Mouse (Mus musculus): ENCODE data around the gene Mylk. TPM values are rescaled to one million over a fixed set of nuclear protein-coding genes. Genes with fewer than 3 reads are reported as not detected.

The Mylk gene
- polyA plus RNA-seq, 1 experiment = 2,043 TPM

- no peak for DNase-seq (ENCODE audit: low spot score)
Observed at GRCm38 (mm10) chr16:34941915-34942314, 196.9 kb downstream of the Mylk start.

- peak; percentile 14 for DNase-seq (ENCODE audit: low spot score)
Observed at GRCm38 (mm10) chr16:34946301-34946700, 201.3 kb downstream of the Mylk start.

DNA sequence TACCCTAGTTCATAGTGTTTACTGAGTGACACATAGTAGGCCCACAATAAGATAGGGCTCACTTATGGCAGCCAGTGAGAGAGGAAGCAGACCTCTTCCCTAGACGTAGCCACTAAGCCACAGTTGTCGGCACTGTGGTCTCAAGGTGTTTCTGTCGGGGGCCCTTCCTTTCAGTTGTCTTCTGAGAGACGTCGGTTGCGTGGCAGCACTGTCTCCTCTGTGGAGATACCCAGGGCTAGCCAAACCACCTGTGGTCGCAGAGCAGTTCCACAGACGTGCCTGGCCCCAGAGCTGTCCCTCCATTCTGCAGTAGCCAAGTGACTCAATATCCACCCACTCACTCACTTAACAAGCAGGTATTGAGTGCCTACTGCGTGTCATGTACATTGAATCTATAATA, 205.9 kb downstream of the Mylk start:
- no peak for DNase-seq (ENCODE audit: low spot score)

- DNase-seq (ENCODE audit: low spot score) = no peak
Observed at GRCm38 (mm10) chr16:34952254-34952653, 207.2 kb downstream of the Mylk start.

DNA sequence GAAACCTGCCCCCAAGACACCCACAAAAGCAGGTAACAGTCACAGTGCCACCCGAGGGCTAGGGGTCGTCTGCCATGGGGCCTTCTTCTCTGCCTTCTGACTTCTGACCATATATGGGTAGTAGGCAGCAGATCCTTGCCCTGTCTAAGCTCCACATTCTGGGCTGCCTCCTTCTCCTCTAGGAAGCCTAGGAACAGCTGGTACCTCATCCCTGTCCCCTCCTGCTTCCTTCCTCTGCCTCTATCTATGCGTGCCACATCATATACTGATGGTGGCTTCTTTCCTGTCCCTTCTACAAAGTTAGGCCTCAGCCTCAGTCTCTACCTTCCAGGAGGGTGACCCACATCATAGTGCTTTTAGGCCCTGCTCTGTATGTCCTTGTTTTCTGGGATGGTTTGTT, 207.8 kb downstream of the Mylk start:
- DNase-seq (ENCODE audit: low spot score) = no peak

DNA sequence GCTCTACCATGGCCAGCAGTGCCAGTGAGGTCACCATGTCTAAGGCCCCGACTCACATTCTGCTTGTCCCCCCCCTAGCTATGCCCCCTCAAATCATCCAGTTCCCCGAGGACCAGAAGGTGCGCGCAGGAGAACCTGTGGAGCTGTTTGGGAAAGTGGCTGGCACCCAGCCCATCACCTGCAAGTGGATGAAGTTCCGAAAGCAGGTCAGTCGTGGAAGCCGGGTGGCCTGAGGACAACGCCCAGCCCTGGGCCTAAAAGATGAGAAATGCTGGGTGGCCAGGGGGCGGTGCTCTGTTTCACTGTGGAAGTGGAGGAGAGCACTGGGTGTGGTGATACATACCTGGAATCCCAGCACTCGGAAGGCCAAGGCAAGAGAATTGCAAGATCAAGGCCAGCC, 208.5 kb downstream of the Mylk start:
- no peak for DNase-seq (ENCODE audit: low spot score)

GRCm38 (mm10) chr16:34957487-34958230, 212.6 kb downstream of the Mylk start:
- no peak for DNase-seq (ENCODE audit: low spot score)

GRCm38 (mm10) chr16:34958667-34959066, 213.7 kb downstream of the Mylk start:
- peak; percentile 61 for DNase-seq (ENCODE audit: low spot score)

GRCm38 (mm10) chr16:34959261-34959660, 214.3 kb downstream of the Mylk start:
- DNase-seq (ENCODE audit: low spot score) = no peak

- no peak for DNase-seq (ENCODE audit: low spot score)
Observed at GRCm38 (mm10) chr16:34960243-34960642, 215.2 kb downstream of the Mylk start.

DNA sequence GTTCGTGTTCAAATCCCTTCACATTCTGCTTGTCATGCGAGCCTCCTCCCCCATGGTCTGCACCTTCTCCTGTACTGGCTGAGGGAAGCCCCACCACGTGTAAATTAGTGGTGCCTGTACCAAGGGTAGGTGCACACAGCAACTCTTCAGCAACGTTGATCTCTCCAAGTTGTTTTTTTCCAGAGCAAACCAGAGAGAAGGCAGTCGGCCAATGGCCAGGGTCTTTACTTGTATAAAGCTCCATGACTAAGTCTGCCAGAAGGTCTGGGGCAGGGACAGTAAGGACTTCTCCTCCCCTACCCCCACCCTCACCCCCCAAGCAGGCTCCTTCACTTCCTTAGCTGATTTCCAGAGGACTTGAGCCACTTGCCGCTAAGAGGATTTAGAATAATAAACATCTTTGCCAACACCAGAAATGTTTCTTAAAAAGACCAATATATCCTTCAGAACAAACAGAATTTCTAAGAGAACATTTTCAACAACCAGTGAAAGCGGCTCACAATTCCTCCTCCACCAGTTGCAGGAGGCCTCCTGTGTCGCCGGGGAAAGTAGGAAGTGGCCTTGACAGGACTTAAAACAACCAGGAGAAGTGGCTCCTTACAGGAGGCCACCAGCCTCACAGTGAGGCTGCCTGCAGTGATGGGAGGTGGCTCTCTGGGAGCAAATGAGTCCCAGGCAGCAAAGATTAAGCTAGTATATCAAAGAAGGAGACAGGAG, 216.0 kb downstream of the Mylk start:
- no peak for DNase-seq (ENCODE audit: low spot score)

GRCm38 (mm10) chr16:34962322-34962721, 217.3 kb downstream of the Mylk start:
- DNase-seq (ENCODE audit: low spot score) = no peak

DNA sequence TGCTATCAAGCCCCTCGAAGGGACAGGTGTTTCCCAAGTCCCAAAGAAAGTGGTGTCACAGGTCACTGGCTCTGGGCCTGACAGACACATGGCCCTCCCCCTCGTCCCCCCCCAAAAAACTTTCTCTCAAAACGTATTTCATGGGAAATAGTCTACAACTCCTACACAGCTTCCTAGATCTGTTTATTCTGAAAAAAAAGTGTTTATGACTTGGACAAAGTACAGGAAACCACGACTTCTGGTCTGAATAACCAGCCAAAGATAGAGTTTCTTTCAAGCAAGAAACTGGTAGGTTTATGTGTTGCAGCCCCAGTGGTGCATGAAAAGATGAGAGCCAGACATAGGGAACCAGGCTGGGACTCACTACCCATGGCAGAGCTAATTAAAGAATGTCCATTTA, 218.0 kb downstream of the Mylk start:
- no peak for DNase-seq (ENCODE audit: low spot score)

GRCm38 (mm10) chr16:34966620-34967081, 221.6 kb downstream of the Mylk start:
- no peak for DNase-seq (ENCODE audit: low spot score)

DNA sequence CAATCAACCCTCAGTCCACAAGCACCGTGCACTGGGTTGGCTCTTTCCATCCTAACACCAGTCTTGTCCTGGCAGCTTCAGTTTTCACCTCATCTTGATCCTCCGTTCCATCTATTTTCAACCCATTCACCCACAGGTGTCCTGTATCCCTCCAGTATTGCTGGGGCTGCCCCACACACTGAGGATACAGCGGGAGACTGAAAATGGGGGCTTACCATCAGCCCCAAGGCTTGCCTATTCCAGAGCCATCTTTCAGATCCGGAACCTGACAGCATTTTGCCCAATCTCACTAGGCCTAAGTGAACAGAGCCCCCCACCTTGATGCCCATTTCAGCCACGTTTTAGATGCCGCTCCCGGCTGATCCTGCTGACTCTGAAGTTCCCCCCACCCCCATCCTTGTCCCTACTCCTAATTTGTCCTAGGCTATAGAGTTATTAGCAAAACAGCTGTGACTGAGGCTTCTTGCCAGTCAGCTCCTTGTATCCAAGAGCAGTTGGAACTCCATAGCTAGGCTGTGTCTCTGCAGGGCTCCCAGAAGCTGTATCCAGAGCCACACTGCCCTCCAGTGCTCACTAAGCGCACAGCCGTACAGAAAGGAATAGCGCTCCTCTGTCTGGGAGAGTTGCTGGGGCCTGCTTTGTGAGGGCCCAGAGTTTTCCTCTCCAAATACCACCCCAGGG, 222.2 kb downstream of the Mylk start:
- no peak for DNase-seq (ENCODE audit: low spot score)

DNA sequence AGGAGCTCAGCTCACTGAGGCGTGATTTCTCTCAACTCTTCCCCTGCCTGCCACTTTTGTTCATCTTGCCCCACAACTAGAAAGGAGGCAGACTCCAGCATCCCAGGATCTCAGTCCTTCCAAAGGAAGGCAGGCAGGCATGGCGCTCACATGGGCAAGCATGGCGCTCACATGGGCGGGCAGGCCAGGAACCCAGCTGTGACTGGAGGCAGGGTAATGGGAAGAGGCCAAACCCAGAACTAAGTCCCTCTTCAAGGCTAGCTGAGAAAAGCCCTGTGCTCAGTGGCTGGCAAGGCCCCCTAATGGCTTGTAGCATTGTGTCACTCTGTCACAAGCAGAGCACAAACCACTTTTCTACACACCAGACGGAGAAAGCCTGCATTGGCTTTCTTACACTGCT, 223.2 kb downstream of the Mylk start:
- DNase-seq (ENCODE audit: low spot score) = no peak

GRCm38 (mm10) chr16:34972471-34972870, 227.5 kb downstream of the Mylk start:
- no peak for DNase-seq (ENCODE audit: low spot score)

DNA sequence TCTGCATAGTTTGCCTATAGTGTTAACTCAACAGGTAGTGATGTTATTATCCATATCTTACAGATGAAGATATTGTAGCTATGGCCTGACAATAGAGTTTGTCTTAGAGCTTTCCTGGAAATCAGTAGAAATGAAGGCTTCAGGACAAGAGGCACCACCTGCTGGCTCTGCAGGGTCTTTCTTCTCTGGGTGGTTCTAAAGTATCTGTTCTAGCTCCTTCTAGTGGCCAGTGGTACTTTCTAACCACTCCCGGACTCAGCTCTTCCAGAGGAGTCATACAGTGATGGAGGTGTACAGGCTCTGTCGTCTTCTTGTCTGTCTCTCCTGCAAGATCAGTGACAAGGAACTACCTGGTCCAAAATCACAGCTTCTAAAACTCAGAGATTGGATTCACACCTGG, 230.5 kb downstream of the Mylk start:
- no peak for DNase-seq (ENCODE audit: low spot score)

DNA sequence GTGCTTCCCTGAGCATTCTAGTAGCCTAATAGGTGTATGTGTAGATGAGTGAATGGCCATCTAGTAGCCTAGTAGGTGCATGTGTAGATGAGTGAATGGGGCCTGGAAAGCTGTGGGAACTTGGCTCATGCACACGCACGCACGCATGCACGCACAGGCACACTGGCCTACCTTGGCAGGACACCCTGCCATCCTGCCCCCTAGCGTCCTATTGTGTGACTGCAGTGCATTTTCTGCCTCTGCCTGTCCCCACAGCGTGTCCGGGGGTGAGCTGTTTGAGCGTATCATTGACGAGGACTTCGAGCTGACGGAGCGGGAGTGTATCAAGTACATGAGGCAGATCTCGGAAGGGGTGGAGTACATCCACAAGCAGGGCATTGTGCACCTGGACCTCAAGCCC, 231.6 kb downstream of the Mylk start:
- DNase-seq (ENCODE audit: low spot score) = no peak

DNA sequence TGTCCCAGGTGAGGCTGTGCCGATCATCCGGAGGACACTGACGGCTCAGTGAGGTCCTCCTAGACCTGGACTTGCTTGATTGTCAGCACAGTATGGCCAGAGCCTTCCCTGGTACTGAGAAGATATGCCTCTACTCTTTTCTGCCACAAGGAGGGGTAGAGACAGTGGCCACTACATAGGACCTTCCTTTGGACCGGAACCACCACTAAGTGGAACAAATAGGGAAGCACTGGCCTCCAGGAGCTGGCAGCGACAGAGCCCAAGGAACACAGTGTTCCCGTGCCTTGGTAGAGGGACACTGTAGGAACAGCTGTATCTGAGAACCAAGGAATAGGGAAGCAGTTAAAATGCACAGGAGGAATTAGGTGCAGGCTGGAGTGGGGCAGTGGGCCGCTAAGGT, 233.0 kb downstream of the Mylk start:
- DNase-seq (ENCODE audit: low spot score) = no peak

DNA sequence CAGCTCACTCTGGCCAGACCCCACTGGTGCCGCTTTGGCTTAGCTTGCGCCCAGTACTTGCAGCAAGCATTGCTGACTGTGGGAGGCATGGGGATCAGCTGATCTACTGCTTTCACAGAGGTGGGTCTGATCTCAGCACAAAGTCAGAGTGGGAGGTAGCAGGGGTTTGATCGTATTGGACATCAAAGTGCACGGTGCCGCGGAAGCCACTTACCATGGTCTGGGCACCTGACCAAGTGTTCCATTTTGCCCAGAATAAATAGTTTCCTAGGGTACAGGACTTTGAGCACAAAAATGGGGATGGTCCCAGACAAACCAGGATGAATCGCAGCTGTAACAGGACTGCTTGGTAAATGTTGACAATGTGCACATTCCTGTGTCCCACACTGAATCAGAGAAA, 236.0 kb downstream of the Mylk start:
- DNase-seq (ENCODE audit: low spot score) = no peak

DNA sequence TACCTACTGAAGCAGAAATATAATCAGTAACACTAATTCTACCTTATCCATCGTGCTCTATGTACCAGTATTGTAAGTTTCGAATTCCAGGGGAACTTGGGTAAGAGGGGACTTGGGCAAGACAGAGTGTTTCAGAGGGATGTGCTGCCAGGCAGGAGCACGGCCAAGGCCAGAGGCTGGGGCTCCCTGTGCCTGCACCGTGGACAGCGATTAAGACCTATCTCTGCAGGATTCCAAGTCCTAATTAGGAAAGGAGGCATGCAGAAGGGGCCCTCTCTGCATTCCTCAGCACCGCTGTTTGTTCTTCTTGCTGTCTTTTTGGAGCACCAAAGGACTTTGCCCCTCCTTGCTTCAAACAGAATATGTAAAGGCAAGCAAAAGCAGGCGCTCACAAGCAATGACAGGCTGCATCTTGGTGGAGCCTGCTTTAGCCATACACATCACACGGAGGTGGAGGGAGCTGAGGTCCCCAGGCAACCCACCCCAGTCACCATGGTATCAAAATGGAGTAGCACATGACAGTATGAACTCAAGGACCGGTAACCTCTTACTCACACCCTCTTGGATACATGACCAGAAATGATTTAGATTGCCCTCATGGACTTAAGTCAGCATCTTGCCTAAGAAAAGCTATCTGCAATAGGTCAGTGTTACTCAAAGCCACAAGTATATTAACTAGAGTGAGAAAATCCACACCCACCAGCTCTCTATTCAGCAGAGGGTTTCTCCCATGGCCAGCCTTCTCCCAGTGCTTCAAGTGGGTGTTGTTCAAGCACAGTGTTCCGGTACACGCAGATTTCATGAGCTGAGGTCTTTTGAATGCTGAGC, 239.4 kb downstream of the Mylk start:
- no peak for DNase-seq (ENCODE audit: low spot score)

Measured in urinary bladder, adult 2 months (tissue).